Mouse (Mus musculus): ENCODE measurements around the gene Clcn1. TPM values are rescaled to one million over a fixed set of nuclear protein-coding genes. Genes with fewer than 3 reads are reported as not detected.
A peak's percentile ranks its signal among the peaks of the same experiment; 100 is the strongest.

The Clcn1 gene
- total and polyA plus RNA-seq, 3 experiments, result 0.04 to 0.22 TPM; not detected in 1

GRCm38 (mm10) chr6:42349426-42350020 is 63.0 kb downstream of the Clcn1 start, which contains the start of gene Zyx:
Gene Zyx, plus strand, starts transcription at chr6:42349630.
- DNase-seq (ENCODE audit: low read depth, low spot score), result peak; percentile 86
- Histone ChIP-seq H3K27ac (ENCODE audit: control insufficient read depth, low read depth, low read length) (peak within 1 kb of the TSS; percentile 43), H3K27me3 (ENCODE audit: control insufficient read depth in 1 of 2, insufficient read depth in 2 of 2, low read length in 2 of 2) (no peaks in the 10 kb centered on the region), H3K9ac (ENCODE audit: control insufficient read depth, low read depth, low read length, poor library complexity, severe bottlenecking) (peak within 1 kb of the TSS; percentile 81), H3K36me3 (ENCODE audit: control insufficient read depth in 1 of 2, insufficient read depth in 2 of 2, low read length in 2 of 2) (peaks cover 0 to 27% of the 10 kb centered on the region in 2 experiments; a peak in 2 of 4 replicates), H3K4me1 (ENCODE audit: control insufficient read depth in 1 of 2, insufficient read depth in 2 of 2, low read length in 2 of 2) (peaks cover 10 to 41% of the 10 kb centered on the region in 2 experiments), H3K79me2 (ENCODE audit: control insufficient read depth, insufficient read depth, low read length, poor library complexity) (peaks cover 3% of the 10 kb centered on the region), H3K4me3 (ENCODE audit: control insufficient read depth in 1 of 2, insufficient read depth in 1 of 2, low read depth in 2 of 2, low read length in 2 of 2) (peak within 1 kb of the TSS; percentile 59 to 82), H3K9me3 (replicated peaks; ENCODE audit: insufficient read depth, low read length) (no peaks in the 10 kb centered on the region)
- no peak for TF ChIP-seq MEF2A (IDR thresholded peaks at IDR 0.05; ENCODE audit: extremely low read depth, insufficient replicate concordance, low read depth, low read length, poor library complexity, severe bottlenecking)
- TF ChIP-seq HCFC1 (IDR thresholded peaks at IDR 0.05; ENCODE audit: low read depth, low read length), result 0 out of 2 replicates have a peak, but pooled peaks have one; percentile 43
- TF ChIP-seq MYC (IDR thresholded peaks at IDR 0.05; ENCODE audit: low read depth, low read length), result no peak
- TF ChIP-seq POLR2A (IDR thresholded peaks at IDR 0.05; ENCODE audit: control insufficient read depth in 1 of 2, insufficient read depth in 1 of 2, low read depth in 1 of 2, low read length in 2 of 2, poor library complexity in 1 of 2), result peak in 1 of 2 experiments; percentile 55; a peak in 2 of 4 replicates
- no peak for TF ChIP-seq ZC3H11A (IDR thresholded peaks at IDR 0.05; ENCODE audit: low read depth, low read length)
- TF ChIP-seq MXI1 (IDR thresholded peaks at IDR 0.05; ENCODE audit: low read depth, low read length), result peak; percentile 36
- 0 out of 2 replicates have a peak, but pooled peaks have one; percentile 27 for TF ChIP-seq ETS1 (IDR thresholded peaks at IDR 0.05; ENCODE audit: low read depth, low read length)
- TF ChIP-seq CTCF (IDR thresholded peaks at IDR 0.05 in 2 of 3, conservative IDR thresholded peaks at IDR 0.05 in 1 of 3; ENCODE audit: control insufficient read depth in 1 of 3, insufficient read depth in 1 of 3, low read depth in 2 of 3, low read length in 3 of 3, poor library complexity in 1 of 3, severe bottlenecking in 1 of 3), result no peak
- peak; percentile 73; the same call in 1 of the 2 replicates for TF ChIP-seq MAZ (IDR thresholded peaks at IDR 0.05; ENCODE audit: low read depth, low read length)
- no peak for TF ChIP-seq USF2 (IDR thresholded peaks at IDR 0.05; ENCODE audit: borderline replicate concordance in 1 of 2, insufficient read depth in 1 of 2, low read depth in 1 of 2, low read length in 2 of 2)
- 0 out of 2 replicates have a peak, but pooled peaks have one; percentile 37 for TF ChIP-seq NELFE (IDR thresholded peaks at IDR 0.05; ENCODE audit: low read depth, low read length)
- TF ChIP-seq ZMIZ1 (IDR thresholded peaks at IDR 0.05; ENCODE audit: low read depth, low read length), result no peak
- TF ChIP-seq TCF12 (IDR thresholded peaks at IDR 0.05; ENCODE audit: low read depth, low read length), result peak; percentile 9; the same call in 1 of the 2 replicates
- TF ChIP-seq E2F4 (IDR thresholded peaks at IDR 0.05; ENCODE audit: borderline replicate concordance, low read depth, low read length), result no peak
- no peak for TF ChIP-seq JUND (IDR thresholded peaks at IDR 0.05; ENCODE audit: low read depth, low read length)

GRCm38 (mm10) chr6:42350021-42350967 is 63.8 kb downstream of the Clcn1 start:
- no peaks in the 10 kb centered on the region for H3K27me3 ChIP-seq (ENCODE audit: control insufficient read depth in 1 of 2, insufficient read depth in 2 of 2, low read length in 2 of 2)
- peak; percentile 28 for DNase-seq (ENCODE audit: low read depth, low spot score)
- H3K4me3 ChIP-seq (ENCODE audit: control insufficient read depth in 1 of 2, insufficient read depth in 1 of 2, low read depth in 2 of 2, low read length in 2 of 2), result peak overlapping the region; percentile 59 to 82
- TF ChIP-seq POLR2A (IDR thresholded peaks at IDR 0.05; ENCODE audit: control insufficient read depth in 1 of 2, insufficient read depth in 1 of 2, low read depth in 1 of 2, low read length in 2 of 2, poor library complexity in 1 of 2), result peak in 1 of 2 experiments; percentile 29; a peak in 2 of 4 replicates
- TF ChIP-seq HCFC1 (IDR thresholded peaks at IDR 0.05; ENCODE audit: low read depth, low read length), result peak; percentile 19; the same call in 1 of the 2 replicates
- 0 out of 2 replicates have a peak, but pooled peaks have one; percentile 2 for TF ChIP-seq TCF12 (IDR thresholded peaks at IDR 0.05; ENCODE audit: low read depth, low read length)
- TF ChIP-seq UBTF (IDR thresholded peaks at IDR 0.05; ENCODE audit: borderline replicate concordance, insufficient read depth, low read depth, low read length), result no peak
- no peak for TF ChIP-seq SMC3 (IDR thresholded peaks at IDR 0.05; ENCODE audit: low read depth, low read length)
- peak overlapping the region; percentile 81 for H3K9ac ChIP-seq (ENCODE audit: control insufficient read depth, low read depth, low read length, poor library complexity, severe bottlenecking)
- H3K36me3 ChIP-seq (ENCODE audit: control insufficient read depth in 1 of 2, insufficient read depth in 2 of 2, low read length in 2 of 2), result peaks cover 0 to 30% of the 10 kb centered on the region in 2 experiments; a peak in 2 of 4 replicates
- peaks cover 3% of the 10 kb centered on the region for H3K79me2 ChIP-seq (ENCODE audit: control insufficient read depth, insufficient read depth, low read length, poor library complexity)
- peaks cover 11 to 48% of the 10 kb centered on the region in 2 experiments for H3K4me1 ChIP-seq (ENCODE audit: control insufficient read depth in 1 of 2, insufficient read depth in 2 of 2, low read length in 2 of 2)
- no peaks in the 10 kb centered on the region for H3K9me3 ChIP-seq (replicated peaks; ENCODE audit: insufficient read depth, low read length)
- no peak overlapping the region for H3K27ac ChIP-seq (ENCODE audit: control insufficient read depth, low read depth, low read length)

All from MEL (cell line).